Mouse (Mus musculus): ENCODE measurements around the gene Sfrp2. TPM values are rescaled to one million over a fixed set of nuclear protein-coding genes. Genes with fewer than 3 reads are reported as not detected.

Gene Sfrp2
- polyA plus RNA-seq, 1 experiment from 2014 or later = 4.1 TPM

DNA sequence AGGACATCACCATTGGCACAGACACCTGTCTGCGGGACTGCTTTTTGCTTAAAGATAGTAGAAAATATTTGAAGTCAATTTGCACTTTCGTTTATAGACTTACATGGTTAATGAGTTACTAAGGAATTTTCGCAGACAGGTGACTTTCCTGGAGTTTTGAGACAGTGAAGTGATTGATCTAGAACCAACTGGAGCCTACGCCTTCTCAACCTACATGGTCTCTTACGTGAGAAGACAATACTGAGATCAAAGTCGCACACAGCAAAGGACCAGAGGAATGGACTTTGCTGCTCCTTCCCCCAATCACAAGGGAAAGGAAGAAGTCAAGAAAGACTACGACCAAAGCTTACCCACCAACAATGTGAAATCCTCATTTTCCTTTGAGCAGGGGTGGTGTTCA, 33.4 kb downstream of the Sfrp2 start:
- Histone ChIP-seq H3K4me1 (replicated peaks) (no peaks in the 10 kb centered on the region), H3K9ac (no peak overlapping the region), H3K36me3 (replicated peaks) (no peaks in the 10 kb centered on the region), H3K27ac (replicated peaks) (no peak overlapping the region), H3K4me2 (no peak overlapping the region), H3K27me3 (no peaks in the 10 kb centered on the region), H3K9me3 (replicated peaks) (no peaks in the 10 kb centered on the region), H3K4me3 (replicated peaks) (no peak overlapping the region)
- no peak for ATAC-seq (ENCODE audit: insufficient read depth)
- 65% methylated on average over 7 of the region's 7 CpGs for WGBS (ENCODE audit: insufficient replicate concordance)

DNA sequence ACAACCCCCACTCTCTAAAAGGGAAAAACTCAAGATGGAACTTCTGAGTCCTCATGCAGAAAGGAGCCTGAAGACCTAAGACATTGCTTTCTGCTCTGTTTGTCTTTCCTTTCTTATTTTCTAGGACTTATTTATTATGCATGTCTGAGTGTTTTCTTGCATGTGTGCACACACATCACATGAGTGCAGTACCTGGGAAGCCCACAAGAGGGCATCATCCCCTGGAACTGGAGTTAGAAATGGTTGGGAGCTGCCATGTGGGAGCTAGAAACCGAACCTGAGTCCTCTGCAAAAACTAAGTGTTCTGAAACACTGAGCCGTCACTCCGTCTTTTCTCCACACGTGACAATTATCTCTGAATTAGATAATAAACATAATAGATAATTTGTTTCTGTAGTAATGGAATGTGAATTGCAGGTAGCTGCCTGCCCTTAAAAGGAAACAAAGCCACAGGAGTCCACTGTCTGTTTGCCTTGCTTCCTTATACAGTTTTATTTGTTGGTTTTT, 35.6 kb downstream of the Sfrp2 start:
- no peaks in the 10 kb centered on the region for H3K36me3 ChIP-seq (replicated peaks)
- no peak overlapping the region for H3K9ac ChIP-seq
- 73% methylated on average over 4 of the region's 4 CpGs for WGBS (ENCODE audit: insufficient replicate concordance)

DNA sequence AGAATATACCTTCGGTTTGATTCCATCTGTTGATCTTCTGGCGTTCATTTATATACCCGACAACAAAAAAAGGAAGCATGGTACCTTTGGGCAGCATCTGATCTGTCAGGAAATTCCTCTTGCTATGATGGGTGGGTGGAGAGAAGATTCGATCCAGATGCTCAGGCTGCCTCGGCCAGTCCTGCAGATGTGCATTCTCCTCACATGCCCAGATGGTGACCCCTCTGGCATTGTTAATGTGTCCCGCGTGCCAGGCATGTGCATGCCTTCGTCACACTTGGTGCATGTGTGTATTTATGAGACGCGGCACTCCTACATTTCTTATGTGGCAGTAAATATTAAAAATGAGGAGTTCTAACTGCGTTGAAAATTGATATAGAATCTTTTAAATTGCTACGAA, 42.4 kb downstream of the Sfrp2 start:
- H3K36me3 ChIP-seq (replicated peaks) = no peaks in the 10 kb centered on the region
- 70% methylated on average over 12 of the region's 12 CpGs for WGBS (ENCODE audit: insufficient replicate concordance)
- H3K9me3 ChIP-seq (replicated peaks) = no peaks in the 10 kb centered on the region
- H3K4me3 ChIP-seq (replicated peaks) = no peak overlapping the region
- H3K9ac ChIP-seq = no peak overlapping the region
- H3K27me3 ChIP-seq = no peaks in the 10 kb centered on the region
- H3K27ac ChIP-seq (replicated peaks) = no peak overlapping the region
- H3K4me1 ChIP-seq (replicated peaks) = no peaks in the 10 kb centered on the region
- H3K4me2 ChIP-seq = no peak overlapping the region
- no peak for ATAC-seq (ENCODE audit: insufficient read depth)

More for the DNA sequence above, 35.6 kb downstream of the Sfrp2 start:
- H3K27me3 ChIP-seq = no peaks in the 10 kb centered on the region
- H3K9me3 ChIP-seq (replicated peaks) = no peaks in the 10 kb centered on the region
- H3K27ac ChIP-seq (replicated peaks) = no peak overlapping the region
- H3K4me1 ChIP-seq (replicated peaks) = no peaks in the 10 kb centered on the region
- no peak overlapping the region for H3K4me3 ChIP-seq (replicated peaks)
- ATAC-seq (ENCODE audit: insufficient read depth) = no peak
- no peak overlapping the region for H3K4me2 ChIP-seq

DNA sequence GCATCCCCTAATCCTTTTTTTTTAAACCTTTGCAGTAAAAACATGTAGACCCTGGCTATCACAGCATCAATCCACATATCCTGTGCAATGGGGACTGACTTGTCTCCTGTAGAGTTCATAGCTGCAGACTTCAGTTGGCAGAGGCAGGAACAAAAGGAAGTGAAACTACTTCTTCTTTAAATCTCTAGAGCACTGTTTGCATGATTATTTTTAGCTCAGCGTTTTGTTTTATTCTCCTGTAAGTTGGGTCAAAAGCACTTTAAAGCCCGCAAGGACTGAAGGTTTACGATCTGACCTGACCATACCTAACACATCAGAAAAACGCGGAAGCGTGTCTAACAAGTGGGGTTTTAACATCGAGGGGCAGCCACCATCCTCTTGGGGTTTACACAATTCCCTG, 45.9 kb downstream of the Sfrp2 start:
- H3K9ac ChIP-seq = no peak overlapping the region
- H3K27me3 ChIP-seq = no peaks in the 10 kb centered on the region
- no peaks in the 10 kb centered on the region for H3K9me3 ChIP-seq (replicated peaks)
- no peaks in the 10 kb centered on the region for H3K4me1 ChIP-seq (replicated peaks)
- no peak overlapping the region for H3K27ac ChIP-seq (replicated peaks)
- no peak overlapping the region for H3K4me3 ChIP-seq (replicated peaks)
- no peaks in the 10 kb centered on the region for H3K36me3 ChIP-seq (replicated peaks)
- no peak overlapping the region for H3K4me2 ChIP-seq
- no peak for ATAC-seq (ENCODE audit: insufficient read depth)
- 42% methylated on average over 7 of the region's 7 CpGs for WGBS (ENCODE audit: insufficient replicate concordance)

DNA sequence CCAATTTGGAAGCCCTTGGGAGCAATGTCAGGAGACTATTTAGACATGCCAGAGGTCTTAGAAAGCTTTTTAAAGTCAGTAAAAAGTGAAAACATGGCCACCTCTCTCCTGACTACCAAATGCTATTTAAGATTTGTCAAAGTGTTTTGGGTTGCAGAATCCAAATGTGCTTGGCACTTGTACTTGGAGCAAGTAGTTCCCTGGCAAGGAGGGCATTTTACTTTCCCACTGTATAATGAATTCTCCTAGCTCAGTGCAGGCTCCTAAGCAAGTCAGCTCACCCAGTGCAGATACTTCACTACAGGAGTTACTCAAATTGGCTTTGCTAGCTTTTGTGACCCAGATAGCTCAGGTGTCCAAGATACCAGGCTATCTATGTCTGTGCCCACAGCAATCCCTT, 46.7 kb downstream of the Sfrp2 start:
- no peaks in the 10 kb centered on the region for H3K36me3 ChIP-seq (replicated peaks)
- no peaks in the 10 kb centered on the region for H3K9me3 ChIP-seq (replicated peaks)
- no peaks in the 10 kb centered on the region for H3K4me1 ChIP-seq (replicated peaks)
- H3K4me3 ChIP-seq (replicated peaks) = no peak overlapping the region
- H3K27ac ChIP-seq (replicated peaks) = no peak overlapping the region
- no peaks in the 10 kb centered on the region for H3K27me3 ChIP-seq
- no peak overlapping the region for H3K4me2 ChIP-seq
- H3K9ac ChIP-seq = no peak overlapping the region
- ATAC-seq (ENCODE audit: insufficient read depth) = no peak

DNA sequence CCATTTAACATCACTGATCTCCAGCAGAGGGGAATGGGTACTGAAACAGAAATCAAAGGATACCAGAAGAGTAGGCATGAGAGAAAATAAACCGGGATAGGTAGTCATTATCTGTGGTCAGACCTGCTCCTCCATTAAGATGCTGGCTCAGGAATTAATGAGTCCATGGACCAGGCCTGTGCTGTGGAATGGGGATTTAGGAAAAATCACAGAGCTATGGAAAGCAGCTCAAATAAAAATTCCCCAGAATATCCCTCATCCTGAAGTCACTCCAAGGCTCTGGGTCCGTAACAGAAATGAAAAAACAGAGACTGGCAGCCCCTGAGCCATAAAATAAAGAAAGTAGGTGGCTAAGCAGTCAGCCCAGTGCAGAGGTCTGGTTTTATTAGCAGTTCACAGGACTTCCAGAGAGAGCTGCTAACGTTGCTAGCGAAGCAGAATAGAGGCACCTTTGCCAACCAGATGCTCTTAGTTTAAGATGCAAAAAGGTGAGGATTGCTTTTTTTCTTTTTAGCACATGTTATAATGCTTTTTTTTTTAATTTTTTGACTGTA, 50.3 kb downstream of the Sfrp2 start:
- ATAC-seq (ENCODE audit: insufficient read depth) = no peak
- Histone ChIP-seq H3K4me3 (replicated peaks) (no peak overlapping the region), H3K4me1 (replicated peaks) (no peaks in the 10 kb centered on the region), H3K27ac (replicated peaks) (no peak overlapping the region), H3K36me3 (replicated peaks) (no peaks in the 10 kb centered on the region), H3K9ac (no peak overlapping the region), H3K4me2 (no peak overlapping the region), H3K27me3 (no peaks in the 10 kb centered on the region), H3K9me3 (replicated peaks) (no peaks in the 10 kb centered on the region)
- WGBS (ENCODE audit: insufficient replicate concordance) = 64% methylated on average over 4 of the region's 4 CpGs

DNA sequence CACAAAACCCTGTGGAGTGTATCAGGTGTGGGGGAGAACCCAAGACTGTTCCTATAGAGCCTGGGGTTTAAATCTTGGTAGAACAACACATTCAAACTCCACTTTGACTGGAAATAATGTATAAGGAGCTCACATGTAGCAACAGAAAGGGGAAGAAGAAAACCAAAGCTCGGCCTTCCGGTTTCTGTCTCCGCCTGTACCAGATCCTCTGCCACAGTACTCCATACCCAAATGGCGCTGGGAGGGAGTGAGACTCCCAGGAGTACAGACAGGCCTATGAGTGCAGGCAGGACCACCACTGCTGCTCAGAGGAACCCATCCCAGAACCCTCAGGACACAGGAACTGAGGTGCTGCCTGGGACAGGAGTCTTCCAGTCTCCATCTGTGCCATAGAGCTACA, 57.7 kb downstream of the Sfrp2 start:
- ATAC-seq (ENCODE audit: insufficient read depth) = no peak
- H3K27ac ChIP-seq (replicated peaks) = no peak overlapping the region
- no peak overlapping the region for H3K4me2 ChIP-seq
- no peak overlapping the region for H3K4me3 ChIP-seq (replicated peaks)
- H3K4me1 ChIP-seq (replicated peaks) = no peaks in the 10 kb centered on the region
- no peaks in the 10 kb centered on the region for H3K9me3 ChIP-seq (replicated peaks)
- 73% methylated on average over 4 of the region's 4 CpGs for WGBS (ENCODE audit: insufficient replicate concordance)
- H3K27me3 ChIP-seq = no peaks in the 10 kb centered on the region
- H3K9ac ChIP-seq = no peak overlapping the region
- H3K36me3 ChIP-seq (replicated peaks) = no peaks in the 10 kb centered on the region

Other genes with a start within 250 kb of the Sfrp2 start
- 2.6 and 3.0 TPM in 2 replicates for gene Tlr2, start 75.4 kb downstream of the Sfrp2 start, polyA plus RNA-seq (2015; fragmentation: Nextera tagmentation; extraction: Ambion mirVana)